Mouse (Mus musculus) lung, embryonic 15.5 days (tissue): ENCODE results near the gene Pnpla8. TPM values are rescaled to one million over a fixed set of nuclear protein-coding genes. Genes with fewer than 3 reads are reported as not detected.
A peak's percentile ranks its signal among the peaks of the same experiment; 100 is the strongest.
"Not testable (repeated sequence)": the region's sequence is repeated elsewhere in the genome, so short reads cannot be mapped to it uniquely, and the experiment has no call there.

ENCODE experiments used
- ATAC-seq: fragments of 200-750 bp; cut with Nextera tagmentation; 2 replicates; pipeline ENCODE4 v1.8.0; 2017; ENCODE audit warnings: moderate number of reproducible peaks, borderline replicate concordance; ENCODE audit not compliant: low FRiP score, low TSS enrichment; ENCODE audit errors: extremely low read depth
- H3K27ac ChIP-seq: fragments of 300-500 bp; sonication (generic); 2 replicates; pipeline ENCODE4 v1.5.1; 2015; ENCODE audit warnings: moderate library complexity, mild to moderate bottlenecking, inconsistent platforms
- H3K27me3 ChIP-seq: fragments of 300-500 bp; sonication (generic); 2 replicates; pipeline ENCODE4 v1.6.1; 2015; ENCODE audit warnings: inconsistent platforms
- H3K36me3 ChIP-seq: fragments of 300-500 bp; sonication (generic); 2 replicates; pipeline ENCODE4 v1.6.1; 2015; ENCODE audit warnings: inconsistent platforms
- H3K4me1 ChIP-seq: fragments of 300-500 bp; sonication (generic); 2 replicates; pipeline ENCODE4 v1.6.1; 2015; ENCODE audit warnings: inconsistent platforms
- H3K4me2 ChIP-seq: fragments of 300-500 bp; sonication (generic); 2 replicates; pipeline ENCODE4 v1.6.1; 2015; ENCODE audit warnings: inconsistent platforms, mild to moderate bottlenecking, moderate library complexity
- H3K4me3 ChIP-seq: fragments of 300-500 bp; sonication (generic); 2 replicates; pipeline ENCODE4 v1.5.1; 2015; ENCODE audit warnings: mild to moderate bottlenecking, inconsistent platforms
- H3K9ac ChIP-seq: fragments of 300-500 bp; sonication (generic); 2 replicates; pipeline ENCODE4 v1.6.1; 2015; ENCODE audit warnings: inconsistent platforms
- H3K9me3 ChIP-seq: fragments of 300-500 bp; sonication (generic); 2 replicates; pipeline ENCODE4 v1.6.1; 2016; ENCODE audit warnings: inconsistent platforms
- WGBS: fragments of 180-500 bp; shearing (Covaris S2); methylation state at CpG from one replicate; pipeline ENCODE4 v1.1.7; 2015; 5-methylcytosine and 5-hydroxymethylcytosine counted together
- polyA plus RNA-seq: library from polyadenylated mRNA; unstranded; fragments of >200 nt; fragmentation: Nextera tagmentation; extraction: Ambion mirVana; gene quantifications from 2 replicates; pipeline ENCODE4 v1.2.1, GENCODE M21; 2015

Pnpla8 gene
- polyA plus RNA-seq, 1 experiment from 2014 or later = 65.2 TPM

- WGBS = 58% methylated on average over 3 of the region's 3 CpGs
These were observed 3.5 kb downstream of the Pnpla8 start for GRCm38 (mm10) chr12:44224650-44225049.

GRCm38 (mm10) chr12:44241090-44241489, 19.9 kb downstream of the Pnpla8 start:
- H3K4me1 ChIP-seq = no peaks in the 10 kb centered on the region
- no peak for ATAC-seq
- no peak overlapping the region for H3K4me2 ChIP-seq
- H3K9me3 ChIP-seq = no peaks in the 10 kb centered on the region
- WGBS = 71% methylated on average over 7 of the region's 7 CpGs
- H3K4me3 ChIP-seq = no peak overlapping the region
- no peaks in the 10 kb centered on the region for H3K36me3 ChIP-seq
- H3K27me3 ChIP-seq = no peaks in the 10 kb centered on the region
- no peak overlapping the region for H3K27ac ChIP-seq
- no peak overlapping the region for H3K9ac ChIP-seq

More at GRCm38 (mm10) chr12:44224650-44225049, 3.5 kb downstream of the Pnpla8 start:
- H3K9ac ChIP-seq = no peak overlapping the region
- H3K27me3 ChIP-seq = no peaks in the 10 kb centered on the region
- no peaks in the 10 kb centered on the region for H3K9me3 ChIP-seq
- no peaks in the 10 kb centered on the region for H3K4me1 ChIP-seq
- H3K36me3 ChIP-seq = no peaks in the 10 kb centered on the region
- no peak overlapping the region for H3K4me3 ChIP-seq
- no peak for ATAC-seq
- no peak overlapping the region for H3K27ac ChIP-seq
- H3K4me2 ChIP-seq = no peak overlapping the region

GRCm38 (mm10) chr12:44242407-44242806, 21.2 kb downstream of the Pnpla8 start:
- H3K4me3 ChIP-seq = no peak overlapping the region
- ATAC-seq = no peak
- no peak overlapping the region for H3K9ac ChIP-seq
- no peak overlapping the region for H3K27ac ChIP-seq
- H3K36me3 ChIP-seq = no peaks in the 10 kb centered on the region
- H3K27me3 ChIP-seq = no peaks in the 10 kb centered on the region
- no peaks in the 10 kb centered on the region for H3K4me1 ChIP-seq
- no peak overlapping the region for H3K4me2 ChIP-seq
- WGBS = 87% methylated on average over 4 of the region's 4 CpGs
- no peaks in the 10 kb centered on the region for H3K9me3 ChIP-seq

- H3K9me3 ChIP-seq = no peaks in the 10 kb centered on the region
- WGBS = 83% methylated on average over 3 of the region's 3 CpGs
- H3K27me3 ChIP-seq = no peaks in the 10 kb centered on the region
- no peaks in the 10 kb centered on the region for H3K36me3 ChIP-seq
- H3K9ac ChIP-seq = no peak overlapping the region
- no peak for ATAC-seq
- H3K4me2 ChIP-seq = no peak overlapping the region
- H3K4me3 ChIP-seq = no peak overlapping the region
- no peaks in the 10 kb centered on the region for H3K4me1 ChIP-seq
- no peak overlapping the region for H3K27ac ChIP-seq
These were observed 24.6 kb downstream of the Pnpla8 start for GRCm38 (mm10) chr12:44245739-44246138.

GRCm38 (mm10) chr12:44248309-44248977, 27.3 kb downstream of the Pnpla8 start:
- Histone ChIP-seq H3K36me3 (no peaks in the 10 kb centered on the region), H3K27ac (no peak overlapping the region), H3K4me2 (no peak overlapping the region), H3K4me1 (no peaks in the 10 kb centered on the region), H3K9ac (no peak overlapping the region), H3K4me3 (no peak overlapping the region), H3K27me3 (no peaks in the 10 kb centered on the region), H3K9me3 (no peaks in the 10 kb centered on the region)
- WGBS = 55% methylated on average over 9 of the region's 9 CpGs
- ATAC-seq = no peak

- Histone ChIP-seq H3K4me3 (no peak overlapping the region), H3K9ac (no peak overlapping the region), H3K9me3 (no peaks in the 10 kb centered on the region), H3K4me1 (no peaks in the 10 kb centered on the region), H3K27me3 (no peaks in the 10 kb centered on the region), H3K4me2 (no peak overlapping the region), H3K36me3 (no peaks in the 10 kb centered on the region), H3K27ac (no peak overlapping the region)
- no peak for ATAC-seq
These were observed 41.4 kb downstream of the Pnpla8 start for GRCm38 (mm10) chr12:44262612-44263011.

- no peak overlapping the region for H3K4me3 ChIP-seq
- ATAC-seq = no peak
- no peaks in the 10 kb centered on the region for H3K36me3 ChIP-seq
- no peaks in the 10 kb centered on the region for H3K9me3 ChIP-seq
- H3K4me2 ChIP-seq = no peak overlapping the region
- 66% methylated on average over 3 of the region's 3 CpGs for whole genome bisulfite sequencing
- no peak overlapping the region for H3K9ac ChIP-seq
- H3K27ac ChIP-seq = no peak overlapping the region
- 0 out of 2 replicates have a peak, but pooled peaks cover 3% of the 10 kb centered on the region for H3K4me1 ChIP-seq
- H3K27me3 ChIP-seq = no peaks in the 10 kb centered on the region
These were observed 44.5 kb downstream of the Pnpla8 start for GRCm38 (mm10) chr12:44265651-44266050.

- no peak overlapping the region for H3K9ac ChIP-seq
- H3K9me3 ChIP-seq = no peaks in the 10 kb centered on the region
- 0 out of 2 replicates have a peak, but pooled peaks cover 3% of the 10 kb centered on the region for H3K4me1 ChIP-seq
- no peak overlapping the region for H3K27ac ChIP-seq
- 86% methylated on average over 2 of the region's 2 CpGs for WGBS
- no peak for ATAC-seq
- no peak overlapping the region for H3K4me2 ChIP-seq
- no peak overlapping the region for H3K4me3 ChIP-seq
- no peaks in the 10 kb centered on the region for H3K36me3 ChIP-seq
- H3K27me3 ChIP-seq = no peaks in the 10 kb centered on the region
These were observed 46.0 kb downstream of the Pnpla8 start for GRCm38 (mm10) chr12:44267196-44267595.

- ATAC-seq = peak; percentile 100
- H3K9me3 ChIP-seq = no peaks in the 10 kb centered on the region
- peak overlapping the region; percentile 99 for H3K27ac ChIP-seq
- WGBS = under 1% methylated on average over 30 of the region's 38 CpGs
- H3K27me3 ChIP-seq = no peaks in the 10 kb centered on the region
- H3K4me3 ChIP-seq = peak overlapping the region; percentile 91
- peak overlapping the region; percentile 89 for H3K9ac ChIP-seq
- H3K4me2 ChIP-seq = peak overlapping the region; percentile 69
- H3K4me1 ChIP-seq = 0 out of 2 replicates have a peak, but pooled peaks cover 3% of the 10 kb centered on the region
- H3K36me3 ChIP-seq = no peaks in the 10 kb centered on the region
These were observed 47.6 kb downstream of the Pnpla8 start for GRCm38 (mm10) chr12:44268728-44269302.

GRCm38 (mm10) chr12:44269311-44269831, 48.2 kb downstream of the Pnpla8 start:
- no peaks in the 10 kb centered on the region for H3K27me3 ChIP-seq
- peak; percentile 95 for ATAC-seq
- H3K9ac ChIP-seq = peak overlapping the region; percentile 89
- peak overlapping the region; percentile 99 for H3K27ac ChIP-seq
- H3K4me1 ChIP-seq = 0 out of 2 replicates have a peak, but pooled peaks cover 3% of the 10 kb centered on the region
- no peaks in the 10 kb centered on the region for H3K36me3 ChIP-seq
- H3K4me2 ChIP-seq = peak overlapping the region; percentile 69
- WGBS = under 1% methylated on average over 33 of the region's 46 CpGs
- H3K4me3 ChIP-seq = peak overlapping the region; percentile 91
- no peaks in the 10 kb centered on the region for H3K9me3 ChIP-seq

- ATAC-seq = no peak
- H3K27me3 ChIP-seq = no peaks in the 10 kb centered on the region
- H3K27ac ChIP-seq = no peak overlapping the region
- H3K4me2 ChIP-seq = no peak overlapping the region
- H3K9me3 ChIP-seq = no peaks in the 10 kb centered on the region
- WGBS = 94% methylated on average over 6 of the region's 6 CpGs
- H3K9ac ChIP-seq = no peak overlapping the region
- H3K36me3 ChIP-seq = no peaks in the 10 kb centered on the region
- 0 out of 2 replicates have a peak, but pooled peaks cover 3% of the 10 kb centered on the region for H3K4me1 ChIP-seq
- H3K4me3 ChIP-seq = no peak overlapping the region
These were observed 53.1 kb downstream of the Pnpla8 start for GRCm38 (mm10) chr12:44274125-44274835.

GRCm38 (mm10) chr12:44280147-44280546, 59.0 kb downstream of the Pnpla8 start:
- H3K27ac ChIP-seq = not testable (repeated sequence)

More at GRCm38 (mm10) chr12:44280147-44280546, 59.0 kb downstream of the Pnpla8 start:
- not testable (repeated sequence) for H3K27me3 ChIP-seq, H3K9me3 ChIP-seq, H3K36me3 ChIP-seq, H3K4me2 ChIP-seq, H3K4me3 ChIP-seq, ATAC-seq, H3K4me1 ChIP-seq, H3K9ac ChIP-seq
- WGBS = 61% methylated on average over 2 of the region's 2 CpGs
